Mouse (Mus musculus) midbrain, embryonic 11.5 days (tissue): ENCODE results near the gene Rasip1. TPM values are rescaled to one million over a fixed set of nuclear protein-coding genes. Genes with fewer than 3 reads are reported as not detected.
A peak's percentile ranks its signal among the peaks of the same experiment; 100 is the strongest.

Source experiments
- ATAC-seq: fragments of 200-750 bp; cut with Nextera tagmentation; 2 replicates; pipeline ENCODE4 v1.8.0; 2017; ENCODE audit warnings: moderate TSS enrichment, moderate library complexity; ENCODE audit not compliant: low FRiP score
- DNase-seq: peaks from one replicate; pipeline ENCODE4 v3.0.0; 2015; ENCODE audit warnings: low spot score; ENCODE audit errors: missing footprints
- H3K27ac ChIP-seq: fragments of 300-500 bp; sonication (generic); 2 replicates; pipeline ENCODE4 v1.5.1; 2014; ENCODE audit warnings: low read depth, low read length
- H3K27me3 ChIP-seq: fragments of 300-500 bp; sonication (generic); 2 replicates; pipeline ENCODE4 v1.6.1; 2014; ENCODE audit warnings: mild to moderate bottlenecking, low read length, moderate library complexity, mixed read lengths; ENCODE audit not compliant: control insufficient read depth, insufficient read depth
- H3K36me3 ChIP-seq: fragments of 300-500 bp; sonication (generic); 2 replicates; pipeline ENCODE4 v1.6.1; 2014; ENCODE audit warnings: mild to moderate bottlenecking, low read length, moderate library complexity, mixed read lengths; ENCODE audit not compliant: control insufficient read depth, insufficient read depth
- H3K4me1 ChIP-seq: fragments of 300-500 bp; sonication (generic); 2 replicates; pipeline ENCODE4 v1.6.1; 2014; ENCODE audit warnings: low read length; ENCODE audit not compliant: control insufficient read depth, insufficient read depth
- H3K4me2 ChIP-seq: fragments of 300-500 bp; sonication (generic); 2 replicates; pipeline ENCODE4 v1.6.1; 2014; ENCODE audit warnings: mild to moderate bottlenecking, moderate library complexity
- H3K4me3 ChIP-seq: fragments of 300-500 bp; sonication (generic); 2 replicates; pipeline ENCODE4 v1.5.1; 2014; ENCODE audit warnings: low read depth, low read length
- H3K9ac ChIP-seq: fragments of 300-500 bp; sonication (generic); 2 replicates; pipeline ENCODE4 v1.6.1; 2014; ENCODE audit warnings: low read length
- H3K9me3 ChIP-seq: fragments of 300-500 bp; sonication (generic); 2 replicates; pipeline ENCODE4 v1.6.1; 2016; ENCODE audit warnings: low read length; ENCODE audit not compliant: control insufficient read depth
- WGBS: fragments of 180-500 bp; shearing (Covaris S2); extraction: QIAGEN DNeasy Blood & Tissue Kit; methylation state at CpG from one replicate; pipeline ENCODE4 v1.1.7; 2014; 5-methylcytosine and 5-hydroxymethylcytosine counted together
- polyA plus RNA-seq: library from polyadenylated mRNA; unstranded; fragments of >200 nt; fragmentation: Nextera tagmentation; extraction: Ambion mirVana; gene quantifications from 2 replicates; pipeline ENCODE4 v1.2.1, GENCODE M21; 2014

Gene Rasip1
- polyA plus RNA-seq, 1 experiment from 2014 or later, result 4.7 TPM

- 73% methylated on average over 23 of the region's 23 CpGs for WGBS
- DNase-seq (peak; percentile 88), ATAC-seq (no peak)
- Histone ChIP-seq H3K36me3 (no peaks in the 10 kb centered on the region), H3K4me3 (no peak overlapping the region), H3K27ac (no peak overlapping the region), H3K4me2 (no peak overlapping the region), H3K27me3 (peaks cover 25% of the 10 kb centered on the region), H3K4me1 (no peaks in the 10 kb centered on the region; the same call in none of the 2 replicates), H3K9ac (no peak overlapping the region), H3K9me3 (no peaks in the 10 kb centered on the region)
Observed at GRCm38 (mm10) chr7:45630064-45630907, 3.0 kb downstream of the Rasip1 start.

GRCm38 (mm10) chr7:45632499-45632898, 5.2 kb downstream of the Rasip1 start:
- Histone ChIP-seq H3K9me3 (no peaks in the 10 kb centered on the region), H3K9ac (peak overlapping the region; percentile 43), H3K27me3 (peaks cover 19% of the 10 kb centered on the region), H3K4me2 (peak overlapping the region; percentile 36), H3K4me1 (no peaks in the 10 kb centered on the region; the same call in none of the 2 replicates), H3K36me3 (no peaks in the 10 kb centered on the region), H3K4me3 (peak overlapping the region; percentile 17; the same call in 1 of the 2 replicates), H3K27ac (no peak overlapping the region)
- 12% methylated on average over 35 of the region's 35 CpGs for WGBS
- peak; percentile 26; the same call in 1 of the 2 replicates for ATAC-seq
- DNase-seq, result peak; percentile 84

- Histone ChIP-seq H3K9me3 (no peaks in the 10 kb centered on the region), H3K36me3 (no peaks in the 10 kb centered on the region), H3K27ac (no peak overlapping the region), H3K4me3 (no peak overlapping the region), H3K9ac (no peak overlapping the region), H3K4me1 (peaks cover 6% of the 10 kb centered on the region; the same call in 1 of the 2 replicates), H3K4me2 (no peak overlapping the region), H3K27me3 (peaks cover 7% of the 10 kb centered on the region)
- WGBS, result 88% methylated on average over 11 of the region's 11 CpGs
- ATAC-seq, result no peak
- DNase-seq, result no peak
Observed at GRCm38 (mm10) chr7:45634946-45635681, 7.8 kb downstream of the Rasip1 start.

- H3K4me1 ChIP-seq, result peaks cover 6% of the 10 kb centered on the region; the same call in 1 of the 2 replicates
- 91% methylated on average over 15 of the region's 15 CpGs for WGBS
- H3K9me3 ChIP-seq, result no peaks in the 10 kb centered on the region
- peaks cover 7% of the 10 kb centered on the region for H3K27me3 ChIP-seq
- H3K36me3 ChIP-seq, result no peaks in the 10 kb centered on the region
- H3K4me3 ChIP-seq, result no peak overlapping the region
- no peak overlapping the region for H3K27ac ChIP-seq
- no peak for ATAC-seq
- no peak overlapping the region for H3K4me2 ChIP-seq
- H3K9ac ChIP-seq, result no peak overlapping the region
- no peak for DNase-seq
Observed at GRCm38 (mm10) chr7:45635711-45636688, 8.7 kb downstream of the Rasip1 start.

DNA sequence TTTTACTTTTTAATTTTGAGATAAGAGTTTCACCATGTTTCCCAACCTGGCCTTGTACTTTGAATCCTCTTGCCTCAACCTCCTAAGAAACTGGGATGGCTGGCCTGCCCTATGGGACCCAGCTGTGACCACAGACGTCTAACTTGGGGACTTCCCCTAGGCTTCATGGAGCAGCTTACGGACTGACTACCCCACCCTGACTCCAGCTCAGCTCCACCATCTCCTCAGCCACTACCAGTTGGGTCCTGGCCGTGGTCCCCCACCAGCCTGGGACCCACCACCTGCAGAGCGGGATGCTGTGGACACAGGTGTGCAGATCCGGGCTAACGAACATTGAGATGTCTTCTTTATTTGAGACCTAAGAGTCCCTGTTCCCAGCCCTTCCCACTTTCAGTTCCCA, 10.4 kb downstream of the Rasip1 start:
- no peak for ATAC-seq
- no peaks in the 10 kb centered on the region for H3K9me3 ChIP-seq
- H3K36me3 ChIP-seq, result no peaks in the 10 kb centered on the region
- no peak overlapping the region for H3K9ac ChIP-seq
- peak overlapping the region; percentile 40; the same call in 1 of the 2 replicates for H3K4me2 ChIP-seq
- 92% methylated on average over 6 of the region's 6 CpGs for WGBS
- no peak overlapping the region for H3K27ac ChIP-seq
- peaks cover 12% of the 10 kb centered on the region for H3K4me1 ChIP-seq
- DNase-seq, result no peak
- peak overlapping the region; percentile 19; the same call in 1 of the 2 replicates for H3K4me3 ChIP-seq
- H3K27me3 ChIP-seq, result no peaks in the 10 kb centered on the region; the same call in 1 of the 2 replicates

DNA sequence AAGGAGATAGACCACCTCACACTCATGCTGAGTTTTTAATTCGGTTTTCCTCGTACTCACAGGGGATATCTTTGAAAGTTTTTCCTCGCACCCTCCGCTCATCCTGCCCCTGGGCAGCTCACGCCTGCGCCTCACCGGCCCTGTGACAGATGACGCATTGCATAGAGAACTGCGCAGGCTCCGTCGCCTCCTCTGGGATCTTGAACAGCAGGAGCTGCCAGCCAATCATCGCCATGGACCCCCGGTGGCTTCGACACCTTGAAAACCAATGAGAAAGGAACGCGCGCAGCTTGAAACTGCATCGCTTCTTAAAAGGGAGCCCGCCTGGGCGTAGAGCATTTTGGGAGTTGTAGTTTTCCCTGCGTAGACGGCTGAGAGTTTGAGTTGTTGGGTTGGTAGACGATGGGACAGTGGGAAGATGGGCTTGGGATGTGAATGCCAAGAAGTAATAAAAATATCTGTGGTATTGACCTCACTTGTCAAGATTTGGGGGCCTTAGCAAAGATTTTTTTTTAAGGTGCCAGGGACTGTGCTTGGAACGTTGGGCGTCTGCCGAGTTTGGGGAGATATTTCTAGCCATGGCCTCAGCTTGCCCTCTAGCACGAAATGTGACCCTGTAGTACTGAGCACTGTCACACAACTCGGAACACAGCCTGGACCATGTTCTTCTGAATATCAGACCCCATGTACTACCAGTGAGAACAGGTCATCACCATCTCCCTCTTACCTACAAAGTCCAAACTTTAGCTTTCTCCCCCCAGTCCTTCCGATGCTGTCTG, 11.5 kb downstream of the Rasip1 start:
- Histone ChIP-seq H3K4me2 (peak overlapping the region; percentile 40), H3K9me3 (no peaks in the 10 kb centered on the region), H3K9ac (peak overlapping the region; percentile 11; the same call in 1 of the 2 replicates), H3K27me3 (no peaks in the 10 kb centered on the region), H3K27ac (no peak overlapping the region; the same call in 1 of the 2 replicates), H3K36me3 (no peaks in the 10 kb centered on the region), H3K4me3 (peak overlapping the region; percentile 19), H3K4me1 (peaks cover 17% of the 10 kb centered on the region)
- ATAC-seq (peak; percentile 87), DNase-seq (peak; percentile 97)
- WGBS, result 18% methylated on average over 29 of the region's 29 CpGs

DNA sequence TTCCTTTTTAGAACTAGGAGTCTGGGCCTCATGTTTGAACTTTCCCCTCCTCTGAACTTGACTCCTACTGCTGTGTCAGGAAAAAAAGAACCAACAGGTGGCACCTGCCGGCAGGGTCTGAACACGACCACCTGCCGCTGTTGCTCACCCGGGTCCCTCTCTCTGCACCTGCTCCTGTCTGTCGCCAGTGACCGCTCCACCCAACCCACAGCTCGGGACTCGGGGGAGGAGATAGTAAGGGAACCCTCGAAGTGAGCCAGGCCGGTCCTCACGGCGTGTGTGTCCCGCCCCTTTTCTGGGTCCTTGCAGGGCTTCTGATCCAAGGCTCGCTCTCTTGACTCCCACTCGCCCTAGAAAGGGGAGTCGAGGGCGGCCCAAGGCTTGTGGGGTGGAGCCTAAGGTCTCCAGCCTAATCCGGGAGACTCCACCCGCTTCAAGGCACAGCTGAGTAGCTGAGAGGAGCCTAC, 12.3 kb downstream of the Rasip1 start, which contains the start of gene Mamstr:
Gene Mamstr (plus strand): TSS at position 417 of the 467 bp plus-strand sequence.
- ATAC-seq, result no peak
- Histone ChIP-seq H3K4me1 (peaks cover 21% of the 10 kb centered on the region), H3K27ac (no peak within 1 kb of the TSS; the same call in 1 of the 2 replicates), H3K4me3 (no peak within 1 kb of the TSS), H3K4me2 (no peak within 1 kb of the TSS), H3K9ac (no peak within 1 kb of the TSS), H3K36me3 (no peaks in the 10 kb centered on the region), H3K27me3 (no peaks in the 10 kb centered on the region), H3K9me3 (no peaks in the 10 kb centered on the region)
- DNase-seq, result no peak
- 13% methylated on average over 19 of the region's 19 CpGs for WGBS
